Mouse (Mus musculus) cerebellum, adult 11-12 months (tissue): Measurements from ENCODE around the gene Adgrf5.
"Not testable (repeated sequence)": the region's sequence is repeated elsewhere in the genome, so short reads cannot be mapped to it uniquely, and the experiment has no call there.

Source experiments
- DNase-seq: peaks from one replicate; pipeline ENCODE4 v3.0.0; 2022

Adgrf5 gene

DNA sequence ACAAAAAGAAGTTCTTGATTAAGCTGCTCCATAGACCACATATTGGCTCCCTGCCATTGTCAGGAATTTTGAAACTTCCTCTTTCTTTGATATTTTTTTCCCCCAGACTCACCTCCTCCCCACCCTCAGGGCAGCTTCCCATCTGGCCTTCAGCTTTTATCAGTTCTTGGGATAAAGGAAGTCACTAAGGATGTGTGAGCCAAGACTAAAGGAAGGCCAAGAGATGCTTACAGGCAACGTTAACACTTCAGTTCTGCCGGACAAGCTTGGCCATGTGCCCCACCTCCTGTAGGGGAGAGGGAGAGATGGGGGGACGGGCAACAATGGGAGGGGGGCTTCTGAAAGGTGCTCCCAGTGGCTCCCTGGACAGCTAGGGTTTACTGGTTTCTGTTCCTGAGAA is 109.8 kb downstream of the Adgrf5 start:
- no peak for DNase-seq

- DNase-seq = no peak
Measured at GRCm38 (mm10) chr17:43472558-43472957, 112.3 kb downstream of the Adgrf5 start.

- DNase-seq = no peak
Measured at GRCm38 (mm10) chr17:43474775-43475174, 114.5 kb downstream of the Adgrf5 start.

GRCm38 (mm10) chr17:43477621-43478020 is 117.4 kb downstream of the Adgrf5 start:
- DNase-seq = no peak

- no peak for DNase-seq
Measured at GRCm38 (mm10) chr17:43485982-43486381, 125.7 kb downstream of the Adgrf5 start.

- DNase-seq = no peak
Measured at GRCm38 (mm10) chr17:43488439-43489151, 128.3 kb downstream of the Adgrf5 start.

DNA sequence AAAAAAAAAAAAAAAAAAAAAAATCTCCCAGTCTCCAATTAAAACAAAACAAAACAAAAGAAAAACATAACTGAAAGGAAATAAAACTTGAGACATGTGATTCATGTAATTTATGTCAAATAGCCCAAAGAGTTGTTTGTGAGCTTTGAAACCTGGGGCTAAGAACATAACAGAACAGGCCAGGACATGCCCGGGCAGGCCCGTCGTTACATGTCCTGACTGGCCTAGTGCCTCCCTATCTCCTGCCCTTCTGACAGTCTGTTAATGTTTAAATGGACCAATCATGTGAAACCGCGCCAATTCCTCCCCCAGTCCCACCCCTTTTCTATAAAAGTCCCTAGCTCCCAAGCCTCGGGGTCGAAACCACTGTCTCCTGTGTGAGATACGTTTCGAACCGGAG is 130.1 kb downstream of the Adgrf5 start:
- not testable (repeated sequence) for DNase-seq

DNA sequence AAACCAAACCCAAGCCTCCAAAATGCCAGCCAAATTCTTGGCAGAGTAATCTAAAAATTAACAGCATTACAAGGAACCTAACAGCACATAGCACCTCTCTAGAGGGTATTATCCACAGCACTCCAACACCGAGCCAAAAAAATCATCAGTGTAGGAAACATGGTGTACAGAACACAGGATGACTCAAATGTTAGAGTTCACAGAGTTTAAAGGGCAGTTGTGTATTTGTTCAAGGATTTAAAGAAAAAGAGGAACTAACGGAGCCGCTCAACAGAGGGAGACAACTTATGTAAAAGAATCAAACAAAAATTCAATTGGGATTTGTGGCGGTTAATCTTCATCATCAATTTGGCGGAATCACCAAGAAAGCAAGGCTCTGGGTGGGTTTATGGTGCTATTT is 135.3 kb downstream of the Adgrf5 start:
- no peak for DNase-seq

DNA sequence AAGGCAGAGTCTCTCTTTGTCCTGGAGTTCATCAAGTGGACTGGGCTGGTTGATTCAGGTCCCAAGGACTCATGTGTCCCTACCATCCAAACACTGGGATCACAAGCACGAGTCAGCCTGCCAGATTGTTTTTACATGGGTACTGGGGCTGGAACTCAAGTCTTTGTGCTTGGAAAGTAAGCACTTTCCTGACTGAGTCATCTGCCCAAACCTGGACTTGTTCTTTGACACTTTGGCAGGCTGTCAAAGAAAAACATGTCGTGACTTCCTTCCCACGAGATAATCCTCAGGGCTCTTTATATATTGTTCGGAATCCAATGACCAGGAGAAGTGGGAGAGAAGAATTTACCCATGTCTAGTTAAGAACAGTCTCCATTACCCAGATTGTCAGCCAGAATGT is 137.3 kb downstream of the Adgrf5 start:
- no peak for DNase-seq

DNA sequence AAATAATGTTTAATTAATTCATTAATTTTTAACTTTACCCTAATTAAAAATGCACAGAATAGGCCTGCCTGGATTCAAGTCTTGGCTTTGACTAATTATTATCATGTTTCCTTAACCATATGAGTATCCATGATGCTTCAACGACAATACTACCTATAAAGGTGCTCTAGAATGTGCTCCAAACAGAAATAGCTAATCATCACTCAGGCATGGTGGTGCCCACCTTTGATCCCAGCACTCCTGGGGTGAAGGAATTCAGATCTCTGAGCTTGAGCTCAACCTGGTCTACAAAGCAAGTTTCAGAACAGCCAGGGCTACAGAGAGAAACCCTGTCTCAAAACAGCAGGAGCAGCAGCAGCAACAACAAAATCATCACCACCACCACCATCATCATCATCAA is 140.3 kb downstream of the Adgrf5 start:
- no peak for DNase-seq

GRCm38 (mm10) chr17:43501223-43501622 is 141.0 kb downstream of the Adgrf5 start:
- DNase-seq = no peak

DNA sequence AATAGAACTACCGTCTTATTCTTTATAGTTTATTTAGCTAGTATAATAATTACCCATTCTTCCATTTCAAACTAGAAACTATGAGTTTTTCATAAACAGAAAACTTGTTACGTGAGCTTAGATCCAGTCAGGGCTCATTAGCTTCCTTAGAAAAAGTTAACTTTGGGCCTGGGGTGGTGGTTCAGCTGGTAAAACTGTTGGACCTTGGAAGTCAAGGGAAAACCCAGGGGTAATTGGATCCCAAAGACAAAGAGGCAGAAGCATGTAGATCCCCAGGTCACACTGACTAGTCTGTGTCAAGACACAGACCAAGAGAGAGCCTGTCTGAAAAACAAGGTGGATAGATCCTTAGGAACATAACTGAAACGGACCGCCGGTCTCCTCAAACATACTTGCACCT is 141.4 kb downstream of the Adgrf5 start:
- DNase-seq = no peak

GRCm38 (mm10) chr17:43502592-43502991 is 142.3 kb downstream of the Adgrf5 start, which contains the start of gene Mep1a:
TSS of gene Mep1a (minus strand) at chr17:43502812.
- DNase-seq = no peak

DNA sequence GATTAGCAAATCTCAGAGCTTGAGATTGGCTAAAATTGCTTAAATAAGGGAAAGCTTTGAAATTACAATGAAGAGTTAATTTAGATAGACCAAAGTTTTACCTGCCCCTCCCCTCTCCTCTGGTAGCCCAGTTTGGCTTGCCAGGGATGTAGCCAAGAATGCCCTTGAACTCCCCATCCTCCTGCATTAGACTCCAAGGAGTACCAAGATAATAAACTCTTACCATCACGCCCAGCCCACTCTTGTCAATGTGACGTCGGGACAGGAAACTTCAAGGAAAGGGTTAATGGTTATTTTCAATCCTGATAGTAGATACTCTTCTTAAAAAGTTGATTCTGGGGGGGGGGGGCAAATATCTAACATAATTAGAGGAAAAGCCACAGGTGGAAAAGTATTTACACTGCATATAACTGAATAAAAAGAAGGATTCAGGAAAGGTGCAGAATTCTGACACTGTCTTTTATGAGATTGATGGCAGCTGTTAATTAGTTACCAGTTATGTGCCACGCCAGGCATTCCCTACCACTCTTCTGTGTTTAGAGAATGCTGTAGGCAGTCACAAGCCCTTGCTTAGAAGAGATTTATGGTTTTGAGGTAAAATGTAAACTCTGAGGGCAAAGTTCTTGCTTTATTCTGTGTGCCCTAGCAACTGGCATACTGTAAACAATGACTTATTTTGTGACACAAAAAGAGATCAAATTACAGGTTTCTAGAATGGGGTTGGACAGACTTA is 143.8 kb downstream of the Adgrf5 start:
- no peak for DNase-seq

DNA sequence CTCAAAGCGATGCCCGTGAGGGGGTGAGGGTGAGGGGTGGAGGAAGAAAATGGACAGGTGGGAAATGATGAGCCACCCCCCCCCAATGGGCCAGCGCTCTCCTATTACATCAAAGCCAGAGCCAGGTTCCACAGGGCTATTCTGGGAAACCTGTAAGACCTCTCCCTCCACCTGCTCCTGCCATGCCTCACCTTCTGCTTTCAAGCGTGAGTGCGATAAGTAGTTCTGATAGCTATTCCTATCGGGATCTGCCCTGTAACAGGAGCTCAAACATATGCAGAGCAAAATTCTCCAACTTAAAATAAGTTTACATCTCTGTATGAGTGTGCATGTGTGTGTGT is 144.3 kb downstream of the Adgrf5 start:
- no peak for DNase-seq
